Mouse (Mus musculus): ENCODE measurements around the gene Negr1. TPM values are rescaled to one million over a fixed set of nuclear protein-coding genes. Genes with fewer than 3 reads are reported as not detected.

The Negr1 gene
- total RNA-seq (2012; rRNA removed) = not detected in 2 replicates
- not detected in 2 replicates for total RNA-seq (2014; rRNA removed)
- not detected in 2 replicates for polyA plus RNA-seq (2012; ENCODE audit: insufficient read length, low read depth)

DNA sequence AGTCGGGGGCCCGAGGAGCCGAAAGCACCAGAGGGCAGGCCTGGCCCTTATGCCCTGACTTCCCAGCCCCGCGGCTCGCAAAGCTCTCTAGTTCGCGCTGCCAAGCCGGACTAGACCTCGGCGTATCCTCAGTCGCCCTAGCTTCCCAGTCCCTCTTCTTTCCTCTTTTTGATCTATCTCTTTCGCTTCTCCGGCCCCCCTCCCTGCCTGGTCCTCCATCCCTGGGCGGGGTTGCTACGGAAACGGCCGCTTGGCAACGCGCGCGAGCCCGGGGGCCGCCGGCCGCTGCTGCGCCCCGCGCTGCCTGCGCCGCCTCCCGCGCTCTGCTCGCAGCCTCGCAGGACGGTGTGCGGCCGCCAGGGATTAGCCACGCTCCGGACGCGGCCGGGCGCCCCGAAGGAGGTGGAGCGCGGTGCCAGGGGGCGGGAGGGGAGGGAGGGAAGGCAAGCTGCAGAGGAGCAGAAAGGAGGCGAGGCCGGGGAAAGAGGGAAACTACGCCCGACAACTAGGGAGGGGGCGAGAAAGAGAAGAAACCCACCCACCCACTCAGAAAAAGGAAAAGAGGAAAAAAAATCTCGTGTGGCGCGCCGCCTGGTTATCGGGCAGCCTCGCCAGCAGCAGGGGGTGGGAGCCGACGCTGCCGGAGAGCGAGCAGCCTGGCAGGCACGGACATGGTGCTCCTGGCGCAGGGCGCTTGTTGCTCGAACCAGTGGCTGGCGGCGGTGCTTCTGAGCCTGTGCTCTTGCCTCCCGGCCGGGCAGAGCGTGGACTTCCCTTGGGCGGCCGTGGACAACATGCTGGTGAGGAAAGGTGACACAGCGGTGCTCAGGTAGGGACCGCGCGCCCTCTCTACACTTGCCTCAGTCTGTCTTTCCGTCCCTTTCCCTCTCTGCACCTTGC is at the start of gene Negr1:
Gene Negr1 (plus strand): TSS at position 271 of the 900 bp plus-strand sequence.
- Histone ChIP-seq H3K4me1 (ENCODE audit: control insufficient read depth in 1 of 2, insufficient read depth in 2 of 2) (peaks cover 0 to 9% of the 10 kb centered on the region in 2 experiments; a peak in 1 of 4 replicates), H3K9ac (ENCODE audit: insufficient read depth, low read depth) (no peak within 1 kb of the TSS), H3K79me2 (replicated peaks; ENCODE audit: control insufficient read depth, extremely low read depth, insufficient read depth, poor library complexity, severe bottlenecking) (no peaks in the 10 kb centered on the region), H3K4me2 (ENCODE audit: insufficient read depth, low read depth, poor library complexity, severe bottlenecking) (no peak within 1 kb of the TSS), H3K36me3 (replicated peaks in 1 of 2; ENCODE audit: control insufficient read depth in 1 of 2, insufficient read depth in 1 of 2, low read length in 1 of 2) (no peaks in the 10 kb centered on the region), H3K9me3 (replicated peaks; ENCODE audit: low read length) (peaks cover 57% of the 10 kb centered on the region), H3K27ac (ENCODE audit: insufficient read depth, low read depth) (no peak within 1 kb of the TSS), H3K27me3 (replicated peaks) (no peaks in the 10 kb centered on the region), H3K4me3 (replicated peaks in 1 of 3; ENCODE audit: low read depth in 2 of 3, low read length in 2 of 3, poor library complexity in 1 of 3) (peak within 1 kb of the TSS in 1 of 3 experiments; percentile 2)
- no peak for DNase-seq (ENCODE audit: extremely low read depth)
- in situ Hi-C loops (cut with MboI; ENCODE audit: low pct_ligation_motif_present, low pct_unique_long_range_greater_than_20kb, low sequenced_read_pairs) = no loop called here
- dilution Hi-C loops (cut with MboI; ENCODE audit: extremely low pct_ligation_motif_present, extremely low pct_unique_long_range_greater_than_20kb, low sequenced_read_pairs) = no loop called here
- TF ChIP-seq SIN3A (IDR thresholded peaks at IDR 0.05; ENCODE audit: low read length) (no peak), NELFE (IDR thresholded peaks at IDR 0.05; ENCODE audit: low read depth, low read length) (no peak), MYC (IDR thresholded peaks at IDR 0.05; ENCODE audit: low read depth, low read length) (no peak), MAX (IDR thresholded peaks at IDR 0.05; ENCODE audit: low read length) (no peak), POLR2AphosphoS2 (IDR thresholded peaks at IDR 0.05; ENCODE audit: low read depth, low read length) (no peak), EP300 (IDR thresholded peaks at IDR 0.05; ENCODE audit: low read length) (no peak), BHLHE40 (IDR thresholded peaks at IDR 0.05; ENCODE audit: low read depth, low read length) (no peak), USF2 (conservative IDR thresholded peaks at IDR 0.05; ENCODE audit: low read depth, low read length) (no peak), KAT2A (IDR thresholded peaks at IDR 0.05; ENCODE audit: insufficient replicate concordance, low read length) (no peak), GABPA (IDR thresholded peaks at IDR 0.05; ENCODE audit: insufficient replicate concordance, low read depth, low read length) (no peak), ZMIZ1 (IDR thresholded peaks at IDR 0.05; ENCODE audit: low read depth, low read length) (no peak), ZC3H11A (IDR thresholded peaks at IDR 0.05; ENCODE audit: low read depth, low read length) (no peak), SMC3 (IDR thresholded peaks at IDR 0.05; ENCODE audit: low read depth, low read length) (no peak), TBP (conservative IDR thresholded peaks at IDR 0.05; ENCODE audit: low read depth, low read length) (no peak), RCOR1 (conservative IDR thresholded peaks at IDR 0.05; ENCODE audit: low read depth, low read length) (no peak)

DNA sequence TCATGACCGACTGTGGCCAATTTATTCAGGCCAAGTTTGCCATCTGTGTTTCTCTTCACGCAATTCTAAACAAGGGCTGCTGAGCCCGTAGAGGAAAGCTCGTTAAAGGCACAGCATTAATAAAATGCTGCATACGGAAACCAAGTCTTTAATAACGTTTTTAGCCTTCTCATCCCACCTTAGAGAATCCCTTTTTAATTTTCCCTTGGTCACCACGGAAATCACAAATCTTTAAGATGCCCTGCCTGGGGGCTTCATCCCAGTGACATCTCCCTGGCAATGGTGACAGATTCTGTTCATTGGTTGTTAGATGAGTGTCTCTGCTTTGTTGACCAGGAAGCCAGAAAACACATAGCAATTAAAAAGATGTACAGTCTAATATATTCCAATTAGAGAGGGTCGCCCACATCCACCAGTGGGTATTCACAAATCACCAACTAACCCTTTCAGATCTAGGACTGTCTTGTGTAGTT is 35.1 kb upstream of the Negr1 start:
- Histone ChIP-seq H3K9ac (ENCODE audit: insufficient read depth, low read depth) (no peak overlapping the region), H3K4me2 (ENCODE audit: insufficient read depth, low read depth, poor library complexity, severe bottlenecking) (no peak overlapping the region), H3K36me3 (replicated peaks in 1 of 2; ENCODE audit: control insufficient read depth in 1 of 2, insufficient read depth in 1 of 2, low read length in 1 of 2) (no peaks in the 10 kb centered on the region), H3K27me3 (replicated peaks) (no peaks in the 10 kb centered on the region), H3K79me2 (replicated peaks; ENCODE audit: control insufficient read depth, extremely low read depth, insufficient read depth, poor library complexity, severe bottlenecking) (no peaks in the 10 kb centered on the region), H3K4me1 (ENCODE audit: control insufficient read depth in 1 of 2, insufficient read depth in 2 of 2) (no peaks in the 10 kb centered on the region), H3K27ac (ENCODE audit: insufficient read depth, low read depth) (no peak overlapping the region), H3K9me3 (replicated peaks; ENCODE audit: low read length) (peaks cover 15% of the 10 kb centered on the region), H3K4me3 (replicated peaks in 1 of 3; ENCODE audit: low read depth in 2 of 3, low read length in 2 of 3, poor library complexity in 1 of 3) (no peak overlapping the region)
- DNase-seq (ENCODE audit: extremely low read depth) = no peak
- no peak for TF ChIP-seq ZKSCAN1 (IDR thresholded peaks at IDR 0.05; ENCODE audit: borderline replicate concordance, low read depth, low read length)
- no peak for TF ChIP-seq NRF1 (IDR thresholded peaks at IDR 0.05; ENCODE audit: low read depth, low read length)
- TF ChIP-seq CHD2 (IDR thresholded peaks at IDR 0.05; ENCODE audit: low read length) = no peak
- TF ChIP-seq ELF1 (IDR thresholded peaks at IDR 0.05; ENCODE audit: low read depth, low read length) = no peak
- TF ChIP-seq MEF2A (IDR thresholded peaks at IDR 0.05; ENCODE audit: borderline replicate concordance, low read depth, low read length) = no peak
- TF ChIP-seq E2F4 (IDR thresholded peaks at IDR 0.05; ENCODE audit: insufficient replicate concordance, low read depth, low read length) = no peak
- TF ChIP-seq MAX (IDR thresholded peaks at IDR 0.05; ENCODE audit: low read length) = no peak
- no peak for TF ChIP-seq BHLHE40 (IDR thresholded peaks at IDR 0.05; ENCODE audit: low read depth, low read length)
- no peak for TF ChIP-seq ZMIZ1 (IDR thresholded peaks at IDR 0.05; ENCODE audit: low read depth, low read length)
- TF ChIP-seq JUND (conservative IDR thresholded peaks at IDR 0.05; ENCODE audit: low read depth, low read length) = no peak
- TF ChIP-seq RAD21 (IDR thresholded peaks at IDR 0.05; ENCODE audit: low read depth, low read length) = no peak
- no peak for TF ChIP-seq GABPA (IDR thresholded peaks at IDR 0.05; ENCODE audit: insufficient replicate concordance, low read depth, low read length)
- no peak for TF ChIP-seq POLR2AphosphoS2 (IDR thresholded peaks at IDR 0.05; ENCODE audit: low read depth, low read length)
- TF ChIP-seq NELFE (IDR thresholded peaks at IDR 0.05; ENCODE audit: low read depth, low read length) = no peak
- TF ChIP-seq ZC3H11A (IDR thresholded peaks at IDR 0.05; ENCODE audit: low read depth, low read length) = no peak
- TF ChIP-seq EP300 (IDR thresholded peaks at IDR 0.05; ENCODE audit: low read length) = no peak
- no peak for TF ChIP-seq UBTF (IDR thresholded peaks at IDR 0.05; ENCODE audit: low read depth, low read length)
- dilution Hi-C loops (cut with MboI; ENCODE audit: extremely low pct_ligation_motif_present, extremely low pct_unique_long_range_greater_than_20kb, low sequenced_read_pairs) (no loop called here), in situ Hi-C loops (cut with MboI; ENCODE audit: low pct_ligation_motif_present, low pct_unique_long_range_greater_than_20kb, low sequenced_read_pairs) (no loop called here)
